Mouse (Mus musculus): ENCODE results near the gene Gata2.

DNA sequence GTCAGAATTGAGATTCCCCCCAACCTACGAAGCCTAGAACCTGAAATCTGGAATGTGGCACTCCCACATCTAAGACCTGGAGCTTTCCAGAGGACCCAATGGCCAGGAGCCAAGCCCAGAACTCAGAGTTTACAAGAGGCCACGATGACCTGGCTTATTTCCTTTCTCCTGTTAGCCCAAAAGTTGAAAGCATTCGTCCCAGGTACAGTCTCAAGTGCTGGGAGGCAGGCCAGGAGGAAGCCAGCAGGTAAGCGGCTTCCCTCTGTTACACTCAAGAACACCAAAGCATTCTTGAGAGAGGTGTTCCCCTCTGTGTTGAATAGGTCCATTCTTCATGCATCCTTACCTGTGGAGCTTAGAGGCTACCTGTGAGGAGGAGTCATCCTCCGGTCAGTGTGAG is 15.8 kb downstream of the Gata2 start:
- TF ChIP-seq POLR2A (IDR thresholded peaks at IDR 0.05; ENCODE audit: insufficient read depth, low read depth, low read length) (no peak), CTCF (IDR thresholded peaks at IDR 0.05; ENCODE audit: insufficient read depth, low read depth, low read length) (no peak)

Measured in olfactory bulb, adult 2 months (tissue).